Mouse (Mus musculus): ENCODE results near the gene Chrm3. TPM values are rescaled to one million over a fixed set of nuclear protein-coding genes. Genes with fewer than 3 reads are reported as not detected.

Gene Chrm3
- total RNA-seq, 2 experiments from 2014 or later = 0.52 TPM; not detected in 1

- ATAC-seq (replicated peaks; ENCODE audit: poor library complexity, severe bottlenecking) = no peak
These were observed 453.4 kb downstream of the Chrm3 start for GRCm38 (mm10) chr13:9907202-9907601.

GRCm38 (mm10) chr13:9904455-9904854, 456.2 kb downstream of the Chrm3 start:
- ATAC-seq (replicated peaks; ENCODE audit: poor library complexity, severe bottlenecking) = no peak

- peak; percentile 42 for ATAC-seq (replicated peaks; ENCODE audit: poor library complexity, severe bottlenecking)
These were observed 459.8 kb downstream of the Chrm3 start for GRCm38 (mm10) chr13:9900653-9901385.

GRCm38 (mm10) chr13:9898664-9899369, 461.8 kb downstream of the Chrm3 start:
- ATAC-seq (replicated peaks; ENCODE audit: poor library complexity, severe bottlenecking) = no peak

- ATAC-seq (replicated peaks; ENCODE audit: poor library complexity, severe bottlenecking) = no peak
These were observed 463.4 kb downstream of the Chrm3 start for GRCm38 (mm10) chr13:9897231-9897630.

GRCm38 (mm10) chr13:9895045-9895625, 465.5 kb downstream of the Chrm3 start:
- peak; percentile 98 for ATAC-seq (replicated peaks; ENCODE audit: poor library complexity, severe bottlenecking)

- ATAC-seq (replicated peaks; ENCODE audit: poor library complexity, severe bottlenecking) = no peak
These were observed 469.6 kb downstream of the Chrm3 start for GRCm38 (mm10) chr13:9891088-9891487.

GRCm38 (mm10) chr13:9890460-9890859, 470.2 kb downstream of the Chrm3 start:
- no peak for ATAC-seq (replicated peaks; ENCODE audit: poor library complexity, severe bottlenecking)

GRCm38 (mm10) chr13:9889954-9890353, 470.7 kb downstream of the Chrm3 start:
- ATAC-seq (replicated peaks; ENCODE audit: poor library complexity, severe bottlenecking) = no peak

- no peak for ATAC-seq (replicated peaks; ENCODE audit: poor library complexity, severe bottlenecking)
These were observed 472.4 kb downstream of the Chrm3 start for GRCm38 (mm10) chr13:9888284-9888683.

GRCm38 (mm10) chr13:9887261-9887660, 473.4 kb downstream of the Chrm3 start:
- ATAC-seq (replicated peaks; ENCODE audit: poor library complexity, severe bottlenecking) = no peak

- no peak for ATAC-seq (replicated peaks; ENCODE audit: poor library complexity, severe bottlenecking)
These were observed 474.0 kb downstream of the Chrm3 start for GRCm38 (mm10) chr13:9886465-9887135.

- peak; percentile 78 for ATAC-seq (replicated peaks; ENCODE audit: poor library complexity, severe bottlenecking)
These were observed 478.0 kb downstream of the Chrm3 start for GRCm38 (mm10) chr13:9882362-9883282.

- no peak for ATAC-seq (replicated peaks; ENCODE audit: poor library complexity, severe bottlenecking)
These were observed 478.7 kb downstream of the Chrm3 start for GRCm38 (mm10) chr13:9881930-9882329.

GRCm38 (mm10) chr13:9880401-9880800, 480.2 kb downstream of the Chrm3 start:
- no peak for ATAC-seq (replicated peaks; ENCODE audit: poor library complexity, severe bottlenecking)

GRCm38 (mm10) chr13:9878596-9879010, 482.0 kb downstream of the Chrm3 start:
- peak; percentile 52 for ATAC-seq (replicated peaks; ENCODE audit: poor library complexity, severe bottlenecking)

- ATAC-seq (replicated peaks; ENCODE audit: poor library complexity, severe bottlenecking) = peak; percentile 97
These were observed 487.3 kb downstream of the Chrm3 start for GRCm38 (mm10) chr13:9873377-9873776.

- no peak for ATAC-seq (replicated peaks; ENCODE audit: poor library complexity, severe bottlenecking)
These were observed 494.5 kb downstream of the Chrm3 start for GRCm38 (mm10) chr13:9866161-9866560.

GRCm38 (mm10) chr13:9847515-9847914, 513.1 kb downstream of the Chrm3 start:
- ATAC-seq (replicated peaks; ENCODE audit: poor library complexity, severe bottlenecking) = no peak

Data from granulocyte monocyte progenitor cell, adult 5-6 weeks (primary cell).